Mouse (Mus musculus): ENCODE measurements around the gene Gm6525.
A peak's percentile ranks its signal among the peaks of the same experiment; 100 is the strongest.

GRCm38 (mm10) chr3:84155558-84156006 is 18.3 kb upstream of the Gm6525 start, which contains the start of gene Mnd1:
- TF ChIP-seq POLR2A (IDR thresholded peaks at IDR 0.05; ENCODE audit: extremely low read depth, insufficient read depth, low read length) (0 out of 2 replicates have a peak, but pooled peaks have one; percentile 31), CTCF (IDR thresholded peaks at IDR 0.05; ENCODE audit: low read depth, low read length) (peak; percentile 87)
